Mouse (Mus musculus) kidney, embryonic 14.5 days (tissue): ENCODE results near the gene Psmg3. TPM values are rescaled to one million over a fixed set of nuclear protein-coding genes. Genes with fewer than 3 reads are reported as not detected.

ENCODE experiments used
- ATAC-seq: fragments of 200-750 bp; cut with Nextera tagmentation; 2 replicates; pipeline ENCODE4 v1.8.0; 2017; ENCODE audit warnings: moderate number of reproducible peaks, mild to moderate bottlenecking, moderate TSS enrichment, moderate library complexity; ENCODE audit not compliant: low FRiP score, low TSS enrichment
- H3K27ac ChIP-seq: fragments of 300-500 bp; sonication (generic); 2 replicates; pipeline ENCODE4 v1.5.1; 2014; ENCODE audit warnings: low read depth, mild to moderate bottlenecking, low read length, moderate library complexity, mixed read lengths
- H3K27me3 ChIP-seq: fragments of 300-500 bp; sonication (generic); 2 replicates; pipeline ENCODE4 v1.6.1; 2014; ENCODE audit warnings: mild to moderate bottlenecking, low read length; ENCODE audit not compliant: control insufficient read depth, insufficient read depth
- H3K36me3 ChIP-seq: fragments of 300-500 bp; sonication (generic); 2 replicates; pipeline ENCODE4 v1.6.1; 2014; ENCODE audit warnings: low read length, mixed read lengths; ENCODE audit not compliant: control insufficient read depth, insufficient read depth
- H3K4me1 ChIP-seq: fragments of 300-500 bp; sonication (generic); 2 replicates; pipeline ENCODE4 v1.6.1; 2014; ENCODE audit warnings: low read length, mixed read lengths; ENCODE audit not compliant: control insufficient read depth, insufficient read depth
- H3K4me2 ChIP-seq: fragments of 300-500 bp; sonication (generic); replicated peaks from 2 replicates; pipeline ENCODE4 v1.6.1; 2014; ENCODE audit warnings: low read depth, mild to moderate bottlenecking, low read length
- H3K4me3 ChIP-seq: fragments of 300-500 bp; sonication (generic); 2 replicates; pipeline ENCODE4 v1.5.1; 2014; ENCODE audit warnings: mild to moderate bottlenecking, low read length
- H3K9ac ChIP-seq: fragments of 300-500 bp; sonication (generic); 2 replicates; pipeline ENCODE4 v1.6.1; 2014; ENCODE audit warnings: low read depth, mild to moderate bottlenecking, low read length, moderate library complexity
- H3K9me3 ChIP-seq: fragments of 300-500 bp; sonication (generic); 2 replicates; pipeline ENCODE4 v1.6.1; 2016; ENCODE audit warnings: low read length; ENCODE audit not compliant: control insufficient read depth
- WGBS: fragments of 180-500 bp; shearing (Covaris S2); extraction: QIAGEN DNeasy Blood & Tissue Kit; methylation state at CpG from one replicate; pipeline ENCODE4 v1.1.7; 2014; 5-methylcytosine and 5-hydroxymethylcytosine counted together
- polyA plus RNA-seq: library from polyadenylated mRNA; unstranded; fragments of >200 nt; fragmentation: Nextera tagmentation; extraction: Ambion mirVana; gene quantifications from 2 replicates; pipeline ENCODE4 v1.2.1, GENCODE M21; 2014

Gene Psmg3
- 82.4 and 87.9 TPM in 2 replicates for polyA plus RNA-seq

GRCm38 (mm10) chr5:139826357-139827055 lies at the start of gene Psmg3, which contains the start of gene Gm26938:
Gene Psmg3, minus strand, starts transcription at chr5:139826885.
Gene Gm26938, minus strand, starts transcription at chr5:139826407.
- Histone ChIP-seq H3K4me1 (peaks cover 16% of the 10 kb centered on the region), H3K9me3 (no peaks in the 10 kb centered on the region), H3K36me3 (peaks cover 23% of the 10 kb centered on the region), H3K4me3 (peak within 1 kb of the TSS; percentile 96), H3K27me3 (no peaks in the 10 kb centered on the region), H3K9ac (peak within 1 kb of the TSS; percentile 79), H3K27ac (peak within 1 kb of the TSS; percentile 73; the same call in 1 of the 2 replicates), H3K4me2 (peak within 1 kb of the TSS; percentile 95)
- peak; percentile 77 for ATAC-seq
- WGBS: under 1% methylated on average over 43 of the region's 43 CpGs

DNA sequence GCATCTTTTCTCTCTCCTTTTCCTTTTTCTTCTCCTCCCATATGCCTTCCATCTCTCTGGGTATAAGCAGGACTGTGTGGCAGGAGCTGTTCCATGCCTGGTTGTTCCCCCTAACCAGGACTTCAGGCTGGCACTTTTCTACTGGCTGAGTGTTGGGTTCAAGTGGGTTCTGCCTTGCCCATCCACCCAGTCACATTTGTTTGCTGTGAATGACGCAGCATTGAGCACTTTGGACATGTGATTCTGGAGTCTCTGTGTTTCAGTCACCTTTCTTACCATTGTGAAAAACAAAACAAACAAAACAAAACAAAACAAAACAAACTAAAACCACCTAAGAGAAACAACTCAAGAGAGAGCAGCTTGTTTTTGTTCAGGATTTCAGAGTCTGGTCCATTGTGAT lies 44.8 kb upstream of the Psmg3 start:
- Histone ChIP-seq H3K4me2 (no peak overlapping the region), H3K36me3 (no peaks in the 10 kb centered on the region), H3K9ac (no peak overlapping the region), H3K27me3 (no peaks in the 10 kb centered on the region; the same call in 1 of the 2 replicates), H3K4me3 (no peak overlapping the region), H3K9me3 (no peaks in the 10 kb centered on the region), H3K27ac (no peak overlapping the region), H3K4me1 (no peaks in the 10 kb centered on the region)
- WGBS: 95% methylated on average over 1 of the region's 1 CpGs
- no peak for ATAC-seq

DNA sequence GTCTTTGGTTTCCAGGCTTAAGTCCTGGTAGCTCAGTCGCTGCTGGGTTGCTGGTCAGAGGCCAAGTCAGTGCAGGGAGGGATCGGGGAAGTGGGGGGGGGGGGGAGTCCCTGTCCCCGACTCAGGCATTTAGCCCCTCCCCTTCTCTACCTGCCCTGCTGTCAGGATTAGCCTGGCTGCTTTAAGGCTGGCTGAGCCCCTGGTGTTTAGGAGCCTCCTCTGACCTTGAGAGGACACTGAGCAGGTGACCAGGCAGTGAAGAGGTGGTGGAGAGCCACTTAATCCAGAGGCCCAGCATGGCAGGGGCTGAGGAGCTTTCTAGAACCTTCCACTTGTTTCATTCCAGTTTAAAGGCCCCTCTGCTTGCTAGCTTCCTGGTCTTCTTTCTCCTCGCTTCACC lies 44.2 kb upstream of the Psmg3 start:
- ATAC-seq: no peak
- WGBS: 24% methylated on average over 4 of the region's 4 CpGs
- no peaks in the 10 kb centered on the region for H3K4me1 ChIP-seq
- no peak overlapping the region for H3K27ac ChIP-seq
- no peak overlapping the region for H3K4me3 ChIP-seq
- no peak overlapping the region for H3K9ac ChIP-seq
- no peak overlapping the region for H3K4me2 ChIP-seq
- H3K36me3 ChIP-seq: no peaks in the 10 kb centered on the region
- no peaks in the 10 kb centered on the region; the same call in 1 of the 2 replicates for H3K27me3 ChIP-seq
- H3K9me3 ChIP-seq: no peaks in the 10 kb centered on the region

DNA sequence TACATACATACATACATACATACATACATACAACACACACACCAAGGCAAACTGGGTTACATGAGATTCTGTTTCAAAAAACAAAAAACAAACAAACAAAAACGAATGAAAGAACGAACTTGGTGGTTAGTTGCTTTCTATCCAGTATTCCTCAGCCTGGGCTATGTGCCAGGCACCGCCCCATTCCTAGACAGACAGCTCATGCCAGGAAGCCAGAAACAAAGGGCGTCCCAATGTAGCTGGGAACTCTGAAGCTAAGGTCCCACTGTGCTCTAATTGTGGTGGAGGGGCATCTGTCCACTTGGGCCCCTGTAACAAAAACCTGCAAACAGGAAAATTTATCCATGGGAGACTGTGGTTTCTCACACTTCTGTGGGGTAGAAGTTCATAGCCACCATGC lies 36.1 kb upstream of the Psmg3 start:
- Histone ChIP-seq H3K4me1 (no peaks in the 10 kb centered on the region), H3K9ac (no peak overlapping the region), H3K27me3 (no peaks in the 10 kb centered on the region; the same call in 1 of the 2 replicates), H3K4me3 (no peak overlapping the region), H3K4me2 (no peak overlapping the region), H3K36me3 (no peaks in the 10 kb centered on the region), H3K27ac (no peak overlapping the region), H3K9me3 (no peaks in the 10 kb centered on the region)
- no peak for ATAC-seq
- 62% methylated on average over 4 of the region's 4 CpGs for WGBS

GRCm38 (mm10) chr5:139860328-139861104 lies 33.8 kb upstream of the Psmg3 start:
- no peaks in the 10 kb centered on the region for H3K27me3 ChIP-seq
- ATAC-seq: no peak

GRCm38 (mm10) chr5:139849626-139850320 lies 23.1 kb upstream of the Psmg3 start:
- H3K27ac ChIP-seq: no peak overlapping the region
- H3K9me3 ChIP-seq: peaks cover 7% of the 10 kb centered on the region; the same call in 1 of the 2 replicates
- WGBS: 66% methylated on average over 12 of the region's 12 CpGs
- ATAC-seq: no peak
- H3K36me3 ChIP-seq: no peaks in the 10 kb centered on the region
- no peaks in the 10 kb centered on the region; the same call in 1 of the 2 replicates for H3K4me1 ChIP-seq
- H3K9ac ChIP-seq: no peak overlapping the region
- H3K4me2 ChIP-seq: no peak overlapping the region
- H3K4me3 ChIP-seq: no peak overlapping the region
- no peaks in the 10 kb centered on the region for H3K27me3 ChIP-seq

More at GRCm38 (mm10) chr5:139860328-139861104, 33.8 kb upstream of the Psmg3 start:
- Histone ChIP-seq H3K4me2 (no peak overlapping the region), H3K27ac (no peak overlapping the region), H3K9ac (no peak overlapping the region), H3K36me3 (no peaks in the 10 kb centered on the region), H3K4me1 (no peaks in the 10 kb centered on the region), H3K9me3 (no peaks in the 10 kb centered on the region), H3K4me3 (no peak overlapping the region)
- WGBS: 33% methylated on average over 15 of the region's 15 CpGs

DNA sequence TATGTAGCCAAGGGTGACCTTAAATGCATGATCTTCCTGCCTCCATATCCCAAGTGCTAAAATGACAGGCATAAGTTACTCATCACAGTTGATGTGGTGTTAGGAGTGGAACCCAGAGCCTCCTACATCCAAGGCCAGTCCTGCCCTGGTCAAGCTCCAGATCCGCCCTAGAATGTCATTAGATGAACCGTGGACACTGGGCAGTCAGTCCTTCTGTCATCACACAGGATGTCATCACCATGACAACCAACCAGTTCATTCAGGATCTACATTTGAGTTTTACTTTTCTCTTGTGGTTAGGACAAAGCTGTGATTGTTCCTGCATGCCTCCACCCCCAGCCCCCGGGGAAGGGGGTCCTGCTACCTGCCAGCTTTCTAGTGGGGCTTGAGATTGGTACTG lies 12.5 kb upstream of the Psmg3 start:
- ATAC-seq: no peak
- no peak overlapping the region for H3K4me3 ChIP-seq
- H3K9ac ChIP-seq: no peak overlapping the region
- H3K36me3 ChIP-seq: no peaks in the 10 kb centered on the region
- H3K9me3 ChIP-seq: no peaks in the 10 kb centered on the region; the same call in 1 of the 2 replicates
- H3K4me1 ChIP-seq: no peaks in the 10 kb centered on the region
- no peaks in the 10 kb centered on the region; the same call in 1 of the 2 replicates for H3K27me3 ChIP-seq
- 47% methylated on average over 3 of the region's 3 CpGs for WGBS
- no peak overlapping the region for H3K27ac ChIP-seq
- no peak overlapping the region for H3K4me2 ChIP-seq

DNA sequence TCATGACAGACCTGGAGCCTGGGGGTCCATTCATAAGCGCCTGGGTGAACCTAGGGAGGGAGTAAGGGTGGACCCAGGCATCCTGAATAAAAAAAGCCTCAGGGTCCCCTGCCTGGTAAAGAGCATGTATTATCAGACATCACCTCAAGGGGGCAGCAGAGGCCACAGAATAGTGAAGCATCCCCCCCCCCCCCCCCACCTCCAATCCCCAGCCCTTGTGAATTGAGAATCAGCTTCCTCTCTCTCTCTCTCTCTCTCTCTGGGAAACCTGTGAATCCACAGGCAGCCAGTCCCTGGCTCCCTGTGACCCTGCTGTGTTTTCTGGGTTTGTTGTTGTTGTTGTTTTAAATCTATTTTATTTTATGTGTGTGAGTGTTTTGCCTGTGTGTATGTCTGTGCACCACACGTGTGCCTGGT lies 11.8 kb upstream of the Psmg3 start:
- Histone ChIP-seq H3K4me2 (no peak overlapping the region), H3K9ac (no peak overlapping the region), H3K36me3 (no peaks in the 10 kb centered on the region), H3K9me3 (no peaks in the 10 kb centered on the region), H3K4me3 (no peak overlapping the region), H3K27ac (no peak overlapping the region), H3K27me3 (no peaks in the 10 kb centered on the region; the same call in 1 of the 2 replicates), H3K4me1 (no peaks in the 10 kb centered on the region)
- peak; percentile 67; the same call in 1 of the 2 replicates for ATAC-seq
- 25% methylated on average over 2 of the region's 2 CpGs for WGBS
